Mouse (Mus musculus) WW6 (cell line): ENCODE measurements at regions not wholly inside any gene's neighbourhood (a gene's known extent, or its start where the extent isn't known, plus 50 kb on each side); places are given as distances from the start of the nearest gene placed in this dataset.

Experiments
- DNase-seq: peaks from one replicate; pipeline ENCODE4 v3.0.0-alpha.2; 2013; ENCODE audit warnings: low read depth, low spot score

- DNase-seq, result no peak
Observed at GRCm38 (mm10) chr5:62545785-62546184, 220.2 kb downstream of the Arap2 start.

- no peak for DNase-seq
Observed at GRCm38 (mm10) chr5:62539304-62539703, 226.7 kb downstream of the Arap2 start.

- no peak for DNase-seq
Observed at GRCm38 (mm10) chr5:62511827-62512226, 254.1 kb downstream of the Arap2 start.

GRCm38 (mm10) chr5:62483521-62483920 is 282.4 kb downstream of the Arap2 start:
- DNase-seq, result peak; percentile 7

GRCm38 (mm10) chr5:62480967-62481366 is 285.0 kb downstream of the Arap2 start:
- no peak for DNase-seq

GRCm38 (mm10) chr5:62473412-62473811 is 292.5 kb downstream of the Arap2 start:
- no peak for DNase-seq

- no peak for DNase-seq
Observed at GRCm38 (mm10) chr5:62466802-62467201, 299.2 kb downstream of the Arap2 start.

GRCm38 (mm10) chr5:62462574-62462973 is 303.4 kb downstream of the Arap2 start:
- DNase-seq, result no peak
